Mouse (Mus musculus) heart, postnatal 36 days (tissue): Measurements from ENCODE around the gene Nusap1. TPM values are rescaled to one million over a fixed set of nuclear protein-coding genes. Genes with fewer than 3 reads are reported as not detected.
"Not testable (repeated sequence)": the region's sequence is repeated elsewhere in the genome, so short reads cannot be mapped to it uniquely, and the experiment has no call there.

Experiments used
- DNase-seq, 2 experiments: peaks; one replicate each; pipeline ENCODE4 v3.0.0; 2021 to 2022
- intact Hi-C: fragments of 180-260 bp; cut with DNase I; formaldehyde crosslinking; loops from one replicate; pipeline ENCODE4 v1.15.1; 2025
- total RNA-seq, 2 experiments: library from RNA; stranded (reverse); gene quantifications; 2 replicates each; pipeline ENCODE4 v1.2.3; 2021

Gene Nusap1
- total RNA-seq, result 1 to 10 TPM; 1.7 TPM

DNA sequence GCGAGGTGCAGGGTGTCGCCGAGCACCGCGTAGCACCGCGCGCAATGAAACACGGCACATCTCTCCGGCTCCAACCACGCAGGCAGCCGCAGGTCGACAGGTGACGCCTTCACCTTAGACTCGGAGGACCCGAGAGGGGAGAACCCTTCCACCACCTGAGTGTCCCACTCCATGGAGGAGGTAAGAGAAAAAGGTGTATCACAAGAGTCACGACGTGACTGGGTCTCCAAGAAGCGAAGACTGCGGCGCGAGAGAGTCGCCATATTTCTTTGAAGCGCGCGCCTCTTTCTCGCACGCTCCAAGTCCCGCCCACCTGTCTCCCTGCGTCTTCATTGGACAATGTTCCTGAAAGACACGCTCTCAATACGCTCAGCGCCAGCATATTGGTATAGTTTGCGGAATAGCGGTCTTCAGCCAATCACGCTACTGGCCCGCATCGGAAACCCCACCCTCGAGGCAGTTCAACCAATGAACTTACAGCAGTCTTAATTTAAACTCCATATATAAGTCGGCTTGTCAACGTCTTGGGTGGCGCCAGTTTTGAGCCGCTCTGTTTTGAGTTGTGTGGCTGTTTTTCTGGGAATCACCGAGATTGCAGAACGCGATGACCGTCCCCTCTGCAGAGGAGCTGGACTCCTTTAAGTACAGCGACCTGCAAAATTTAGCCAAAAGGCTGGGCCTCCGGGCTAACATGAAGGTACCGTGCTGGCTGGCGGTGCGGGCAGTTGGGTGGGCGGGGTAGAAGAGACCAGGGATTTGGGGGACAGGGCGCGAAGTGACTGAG, at the start of gene Nusap1, which contains the start of gene Oip5:
TSS of gene Nusap1 (plus strand) at position 100 of the 784 bp plus-strand sequence.
TSS of gene Oip5 (minus strand) at position 271 of the 784 bp plus-strand sequence.
- intact Hi-C loops, result no loop called here
- DNase-seq, result peak; percentile 87 to 90

DNA sequence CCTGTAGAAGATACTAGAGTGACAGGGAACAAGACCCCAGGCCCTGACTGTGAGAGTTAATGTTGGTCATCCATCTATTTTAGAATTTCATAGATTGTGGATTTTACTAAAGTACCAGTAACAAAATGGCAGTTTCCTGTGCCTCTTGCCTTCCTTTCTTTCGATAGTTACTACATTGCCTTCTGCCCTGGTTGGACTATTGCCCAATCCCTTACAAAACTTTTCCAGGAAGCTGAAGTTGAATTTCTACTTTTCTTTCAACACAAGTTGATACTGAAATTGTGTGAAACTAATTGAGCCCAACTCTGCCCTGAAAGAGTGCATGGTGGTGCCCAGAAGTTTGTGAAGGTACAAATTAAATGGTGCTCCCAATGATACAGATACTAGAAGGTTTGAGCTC, 45.6 kb upstream of the Nusap1 start:
- no peak for DNase-seq
- intact Hi-C loops, result no loop called here

DNA sequence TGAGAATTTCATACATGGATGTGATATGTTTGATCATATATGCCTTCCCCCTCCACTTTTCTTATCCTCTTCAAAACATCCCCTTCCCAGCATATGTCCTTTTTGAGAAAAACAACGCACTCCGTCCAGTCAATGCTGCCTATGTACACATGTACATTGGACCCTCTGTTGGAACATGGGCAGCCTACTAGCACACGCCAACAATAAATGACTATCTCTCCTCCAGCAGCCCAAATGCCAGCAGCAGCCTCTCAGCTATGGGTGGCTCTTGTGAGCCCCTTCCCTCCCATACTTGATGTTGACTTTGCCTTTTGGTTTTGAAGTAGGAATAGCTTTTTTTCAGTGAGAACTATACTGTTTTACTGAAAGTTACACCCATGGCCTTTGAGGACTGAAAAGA, 36.5 kb upstream of the Nusap1 start:
- intact Hi-C loops, result no loop called here
- no peak for DNase-seq

DNA sequence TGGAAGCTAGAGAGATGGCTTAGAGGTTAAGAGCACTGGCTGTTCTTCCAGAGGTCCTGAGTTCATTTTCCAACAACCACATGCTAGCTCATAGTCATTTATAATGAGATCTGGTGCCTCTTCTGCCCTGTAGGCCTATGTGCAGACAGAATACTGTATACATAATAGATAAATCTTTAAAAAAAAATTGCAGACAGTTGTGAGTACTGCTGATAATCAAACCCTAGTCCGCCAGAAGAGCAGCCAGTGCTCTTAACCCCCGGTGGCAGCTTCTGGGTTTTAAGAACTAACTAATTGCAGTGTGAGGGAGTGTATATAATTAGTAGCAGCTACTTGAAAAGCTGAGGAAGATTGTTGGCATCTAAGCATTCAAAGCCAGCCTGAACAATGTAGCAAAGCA, 34.7 kb upstream of the Nusap1 start:
- no peak for DNase-seq
- intact Hi-C loops, result no loop called here

DNA sequence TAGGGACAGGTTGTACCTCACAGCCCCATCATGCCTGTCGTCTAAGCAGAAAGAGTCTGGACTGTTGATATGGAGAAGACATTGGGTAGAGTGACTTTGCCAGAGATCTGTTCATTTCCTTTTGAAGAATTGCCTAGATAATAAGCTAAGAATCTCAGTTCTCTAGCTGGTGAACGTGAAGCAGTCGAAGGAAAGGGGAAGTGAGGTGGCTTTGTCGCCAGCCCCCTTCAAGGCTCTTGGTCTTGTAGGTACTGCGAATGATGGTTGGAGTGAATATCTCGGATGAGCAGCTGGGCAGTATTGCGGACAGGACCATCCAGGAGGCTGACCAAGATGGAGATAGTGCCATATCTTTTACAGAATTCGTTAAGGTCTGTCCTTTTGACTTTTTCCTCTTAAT, 33.8 kb upstream of the Nusap1 start:
- intact Hi-C loops, result no loop called here
- DNase-seq, result no peak

DNA sequence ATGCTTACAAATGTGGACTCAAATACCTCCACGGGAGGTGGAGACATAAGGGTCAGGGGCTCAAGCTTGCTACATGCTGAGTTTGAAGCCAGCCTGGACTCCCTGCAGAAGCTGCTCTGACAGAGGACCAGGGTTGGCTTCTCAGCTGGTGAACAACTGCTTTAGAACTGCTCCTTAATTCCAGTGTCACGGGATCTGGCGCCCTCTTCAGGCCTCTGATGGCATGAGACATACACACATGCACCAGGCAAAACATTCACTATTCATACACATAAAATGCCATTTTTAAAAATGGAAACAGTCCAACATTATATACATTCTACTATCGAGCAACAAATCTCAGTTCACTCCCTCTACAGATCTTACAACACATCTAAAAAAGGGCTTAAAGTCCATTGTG, 30.7 kb upstream of the Nusap1 start:
- peak; percentile 32 to 75 for DNase-seq
- intact Hi-C loops, result loop anchor here (1.0 kb wide), 1 partner anchor 45 kb away; no protein-coding TSS in a partner anchor

DNA sequence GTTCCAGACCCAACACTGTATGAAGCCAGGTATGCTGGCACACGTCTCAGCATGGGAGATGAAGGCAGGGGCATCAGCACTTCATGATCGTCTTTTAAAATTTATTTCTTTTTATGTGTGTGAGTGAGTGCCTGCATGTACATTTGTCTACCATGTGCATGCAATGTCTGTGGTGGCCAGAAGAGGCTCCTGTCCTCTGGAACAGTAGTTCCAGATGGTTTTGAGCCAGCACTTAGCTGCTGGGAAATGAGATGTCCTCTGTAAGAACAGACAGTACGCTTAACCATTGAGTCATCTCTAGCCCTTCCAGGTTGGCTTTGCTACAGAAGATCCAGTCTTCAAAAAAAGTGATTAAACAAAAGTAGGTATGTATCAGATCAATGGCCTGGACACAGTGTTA, 26.9 kb upstream of the Nusap1 start:
- DNase-seq, result no peak
- intact Hi-C loops, result loop anchor here (2.0 to 5.0 kb wide), 2 partner anchors 42 to 114 kb away; partner anchors contain the start of gene Ino80

DNA sequence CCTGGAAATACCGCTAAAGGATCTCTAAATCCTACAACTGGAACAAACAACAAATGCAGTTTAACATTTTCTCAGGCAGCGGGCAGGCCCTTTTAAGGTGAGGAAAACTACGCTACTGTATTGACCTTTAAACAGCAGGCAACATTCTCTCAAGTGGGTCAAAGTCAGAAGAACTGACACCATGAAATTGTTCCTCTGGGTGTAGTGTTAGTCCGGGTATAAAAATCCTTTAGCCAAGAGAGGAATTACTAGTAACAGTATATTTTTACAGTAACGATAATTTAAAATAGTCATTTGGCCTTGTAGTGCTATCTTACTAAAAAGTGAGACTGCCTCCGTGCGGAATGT, 24.4 kb upstream of the Nusap1 start:
- intact Hi-C loops, result loop anchor here (5.0 kb wide), 1 partner anchor 116 kb away; the partner anchor contains the start of gene Ino80
- DNase-seq, result no peak

DNA sequence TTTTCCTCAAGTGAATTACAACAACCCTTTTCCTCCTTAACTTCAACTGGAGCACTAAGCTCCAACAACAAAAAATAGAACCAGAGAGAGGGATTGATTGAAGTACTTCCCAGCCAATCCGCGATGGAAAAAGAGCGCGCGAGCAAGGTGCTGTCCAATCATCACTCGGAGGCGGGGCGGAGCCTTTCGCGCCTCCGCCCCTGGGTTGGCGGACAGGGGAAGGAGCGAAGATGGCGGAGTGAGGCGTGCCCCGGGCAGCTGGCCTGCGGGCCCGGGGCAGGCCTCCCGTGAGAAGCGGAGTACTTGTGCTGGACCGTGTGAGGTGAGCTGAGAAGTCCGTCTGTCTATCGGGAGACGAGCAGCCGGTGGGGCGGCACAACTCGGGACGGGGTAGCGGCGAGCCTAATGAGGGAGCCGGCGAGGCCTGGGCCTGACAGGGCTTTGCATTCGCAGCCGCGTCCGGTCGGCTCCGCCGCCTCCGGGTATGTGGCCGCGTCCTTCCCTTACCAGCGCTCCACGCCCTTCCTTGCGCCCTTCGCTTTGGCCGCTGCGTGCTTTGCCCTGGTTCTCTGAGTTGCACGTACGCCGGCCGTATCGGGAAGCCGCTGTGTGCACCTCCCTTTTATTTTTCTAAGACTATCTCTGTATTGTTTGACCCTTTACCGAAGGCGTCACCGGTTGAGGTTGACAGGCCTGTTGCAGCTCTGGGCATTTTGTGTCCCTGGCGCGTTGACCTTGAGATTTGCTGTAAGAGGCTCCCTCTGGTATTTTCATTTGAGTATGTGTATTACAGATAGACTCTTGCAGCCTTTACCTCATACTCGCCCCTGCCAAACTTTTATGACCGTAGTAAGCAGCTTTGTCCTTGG, 23.8 kb upstream of the Nusap1 start:
- peak; percentile 95 to 96 for DNase-seq
- intact Hi-C loops, result loop anchor here (5.0 kb wide), 1 partner anchor 117 kb away; the partner anchor contains the start of gene Ino80

DNA sequence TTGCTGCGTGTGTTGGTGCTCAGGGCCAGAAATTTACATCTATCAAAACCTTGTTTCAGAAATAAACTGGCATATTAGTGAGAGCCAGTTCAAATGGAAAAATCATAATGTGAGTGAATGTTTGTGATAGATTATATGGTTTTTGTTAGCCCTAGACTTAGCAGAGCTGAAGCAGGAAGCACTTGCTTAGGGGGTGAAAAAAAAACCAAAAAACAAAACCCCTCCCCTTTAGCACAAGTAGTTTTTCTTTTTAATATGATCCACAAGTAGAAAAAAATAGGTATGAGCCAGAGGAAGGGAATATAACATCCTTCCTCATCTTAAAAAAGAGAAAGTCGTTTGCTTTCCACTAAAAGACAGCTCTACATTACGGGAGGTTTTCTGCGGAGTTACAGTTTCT, 22.8 kb upstream of the Nusap1 start:
- intact Hi-C loops, result no loop called here
- DNase-seq, result no peak

DNA sequence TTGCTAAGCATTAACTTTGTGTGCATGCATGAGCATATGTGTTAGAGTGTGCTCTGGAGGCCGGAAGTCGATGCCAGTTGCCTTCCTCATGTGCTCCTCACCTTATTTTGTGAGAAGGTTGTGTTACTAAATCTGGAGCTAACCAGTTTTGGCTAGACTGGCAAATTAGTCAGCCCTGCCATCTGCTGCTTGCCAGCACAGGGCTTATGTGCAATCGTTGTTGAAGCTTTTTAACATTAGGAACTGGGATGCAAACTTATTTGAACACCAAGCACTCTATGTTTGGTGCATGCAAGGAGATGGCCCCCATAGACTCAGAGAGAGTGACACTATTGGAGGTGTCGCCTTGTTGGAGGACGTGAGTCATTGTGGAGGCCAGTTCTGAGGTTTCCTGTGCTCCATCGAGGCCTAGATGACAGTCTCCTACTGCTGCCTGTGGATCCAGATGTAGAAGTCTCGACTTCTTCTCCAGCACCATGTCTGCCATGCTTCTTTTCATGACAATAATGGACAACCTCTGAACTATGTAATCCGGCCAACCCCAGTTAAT, 21.2 kb upstream of the Nusap1 start:
- intact Hi-C loops, result no loop called here
- no peak for DNase-seq

DNA sequence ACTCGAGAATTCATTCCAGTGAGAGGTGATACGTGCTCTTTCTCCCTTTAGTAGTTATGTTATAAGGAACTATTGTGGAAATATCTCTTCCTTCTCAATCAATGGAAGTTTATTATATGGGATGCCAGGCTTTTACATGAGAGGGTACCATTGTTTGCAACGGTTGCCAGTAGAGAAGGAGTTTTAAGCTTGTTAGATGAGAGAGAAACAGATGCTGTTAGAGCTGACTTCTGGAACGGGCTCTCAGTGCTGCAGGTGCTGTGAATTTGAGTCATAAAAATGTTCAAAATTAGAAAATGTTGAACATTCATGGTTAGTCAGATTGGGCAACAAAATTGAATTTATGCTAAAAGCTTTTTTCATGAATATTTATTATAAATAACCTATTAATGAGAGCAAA, 17.1 kb upstream of the Nusap1 start:
- intact Hi-C loops, result no loop called here
- DNase-seq, result no peak

DNA sequence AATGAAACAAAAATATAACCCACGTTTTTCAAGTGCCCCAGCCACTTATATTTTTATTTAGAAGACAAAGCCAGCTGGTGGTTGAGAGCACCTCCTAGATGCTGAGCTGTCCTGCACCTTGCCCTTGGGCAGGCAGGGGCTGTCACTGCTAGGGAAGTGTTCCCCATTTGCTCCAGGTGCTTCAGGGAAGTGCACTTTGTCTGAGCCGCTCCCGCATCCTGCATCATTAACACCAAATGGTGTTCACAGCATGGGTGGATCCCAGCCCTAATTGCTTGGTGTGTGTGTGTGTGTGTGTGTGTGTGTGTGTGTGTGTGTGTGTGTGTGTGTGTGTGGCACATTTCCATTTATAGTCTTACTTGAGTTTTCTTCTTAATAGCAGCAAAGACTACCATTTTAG, 16.5 kb upstream of the Nusap1 start:
- intact Hi-C loops, DNase-seq: not testable (repeated sequence)

DNA sequence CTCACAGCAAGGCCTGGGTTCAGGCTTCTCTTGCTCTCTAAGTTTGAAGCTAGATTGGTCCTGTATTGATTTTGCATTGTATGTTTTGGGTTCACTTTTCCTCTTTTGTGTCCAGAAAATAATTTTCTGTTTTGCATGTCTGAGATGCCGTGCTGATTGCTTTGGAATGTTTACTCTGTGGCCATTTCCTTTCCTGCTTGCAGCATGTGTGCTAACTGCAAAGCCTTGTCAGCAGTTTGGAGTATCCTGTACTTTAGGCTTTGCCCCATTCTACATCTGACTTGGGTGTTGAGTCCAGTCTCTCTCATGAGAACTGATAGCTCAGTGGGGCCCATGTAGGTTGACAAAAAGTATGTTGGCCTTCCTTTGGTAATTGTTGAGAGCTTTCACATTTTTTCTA, 15.6 kb upstream of the Nusap1 start:
- intact Hi-C loops, result no loop called here
- DNase-seq, result no peak

DNA sequence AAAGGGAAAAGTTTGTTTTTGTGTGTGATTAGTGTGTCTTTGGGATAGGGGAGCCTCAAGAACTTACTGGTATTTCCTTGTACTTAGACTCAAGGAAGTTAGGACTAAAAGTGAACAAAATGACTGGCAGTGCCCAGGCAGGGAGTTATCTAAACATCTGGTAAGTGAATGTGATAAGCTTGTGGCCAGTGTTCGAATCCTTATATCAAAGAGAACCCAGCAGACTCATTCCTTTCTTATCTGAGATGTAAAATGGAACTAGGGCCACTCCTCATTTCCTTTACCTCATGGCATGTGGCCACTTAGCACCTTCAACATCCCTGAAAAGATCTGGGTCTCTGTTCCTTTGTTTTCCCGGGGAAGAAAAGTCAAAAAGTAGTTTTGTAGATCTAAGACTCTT, 14.2 kb upstream of the Nusap1 start:
- no peak for DNase-seq
- intact Hi-C loops, result no loop called here

DNA sequence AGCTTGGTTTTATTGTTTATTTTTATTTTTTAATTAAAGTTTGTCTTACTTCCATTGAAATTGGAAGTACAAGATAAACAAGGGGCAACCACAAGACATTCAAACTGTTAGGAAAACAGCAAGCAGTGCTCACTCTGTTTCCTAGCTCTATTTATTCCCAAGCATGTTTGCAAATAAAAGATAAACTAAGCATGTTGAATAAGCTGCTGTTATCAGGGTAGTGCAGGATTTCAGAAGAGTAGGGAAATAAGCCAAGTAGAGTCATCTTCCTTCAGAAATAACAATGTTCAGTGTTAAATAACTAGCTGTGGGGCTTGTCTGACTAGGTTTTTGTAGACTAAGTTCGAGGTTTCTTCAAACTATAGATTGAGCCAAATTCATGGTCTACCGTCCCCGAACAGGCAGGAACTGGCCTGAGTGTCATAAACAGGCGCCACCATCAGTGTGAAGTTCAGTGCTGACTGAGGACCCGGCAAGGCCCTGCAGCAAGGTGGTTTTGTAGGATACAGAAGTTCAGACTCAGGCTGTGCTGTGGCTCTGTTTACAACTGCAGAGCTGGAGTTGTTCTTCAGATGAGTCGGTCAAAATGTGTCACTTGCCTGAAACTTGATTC, 12.6 kb upstream of the Nusap1 start:
- intact Hi-C loops, result no loop called here
- no peak for DNase-seq

DNA sequence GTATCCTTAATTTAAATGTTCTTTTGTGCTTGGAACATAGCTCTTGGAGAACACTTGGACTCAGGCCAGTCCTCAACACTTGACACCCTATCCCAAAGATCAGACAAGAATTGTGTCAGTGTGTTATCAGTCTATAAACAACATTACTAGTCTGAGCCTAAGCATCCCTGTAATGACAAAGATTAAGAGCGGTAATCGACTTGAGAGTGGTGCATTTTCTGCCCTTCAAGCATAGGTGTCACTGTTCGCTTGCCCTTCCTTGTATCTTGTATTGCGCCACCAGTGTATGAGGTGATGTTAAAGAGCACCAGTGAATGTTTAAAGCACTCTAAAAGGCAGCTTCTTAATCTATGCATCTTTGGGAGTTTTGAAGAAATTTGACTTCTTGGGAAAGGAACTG, 11.1 kb upstream of the Nusap1 start:
- intact Hi-C loops, result no loop called here

DNA sequence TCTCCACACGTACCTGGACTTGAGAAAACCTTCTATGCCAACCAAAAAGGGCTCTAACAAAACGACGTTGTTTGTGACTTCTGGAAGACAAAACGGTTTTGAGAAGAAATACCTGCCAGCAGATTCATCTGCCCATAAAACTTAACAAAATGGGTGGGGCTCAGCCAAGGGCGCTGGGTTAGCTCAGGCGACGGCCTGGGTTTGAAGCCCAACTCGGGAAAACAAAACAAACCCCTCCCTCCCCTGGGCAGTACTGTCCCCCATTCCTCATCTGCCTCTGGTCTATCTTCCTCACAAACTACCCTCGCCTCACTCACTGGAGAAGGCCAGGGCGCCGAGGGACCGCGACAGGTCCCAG, 278 bp upstream of the Nusap1 start:
- intact Hi-C loops, result no loop called here
- DNase-seq, result no peak

More for the DNA sequence above, 11.1 kb upstream of the Nusap1 start:
- DNase-seq, result no peak

DNA sequence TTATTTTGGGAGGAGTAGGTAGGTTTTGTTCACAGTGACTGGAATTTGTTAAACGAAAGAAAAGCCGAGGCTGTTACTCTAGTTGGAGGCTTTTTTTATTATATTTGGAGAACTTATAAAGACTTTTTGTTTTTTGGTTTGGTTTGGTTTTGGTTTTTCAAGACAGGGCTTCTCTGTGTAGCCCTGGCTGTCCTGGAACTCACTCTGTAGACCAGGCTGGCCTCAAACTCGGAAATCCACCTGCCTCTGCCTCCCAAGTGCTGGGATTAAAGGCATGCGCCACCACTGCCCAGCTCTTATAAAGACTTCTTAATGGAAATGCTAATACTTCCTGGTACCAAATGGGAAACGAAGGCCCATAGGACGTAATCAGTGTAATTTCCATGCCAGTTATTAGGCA, 904 bp downstream of the Nusap1 start:
- intact Hi-C loops, DNase-seq: not testable (repeated sequence)

DNA sequence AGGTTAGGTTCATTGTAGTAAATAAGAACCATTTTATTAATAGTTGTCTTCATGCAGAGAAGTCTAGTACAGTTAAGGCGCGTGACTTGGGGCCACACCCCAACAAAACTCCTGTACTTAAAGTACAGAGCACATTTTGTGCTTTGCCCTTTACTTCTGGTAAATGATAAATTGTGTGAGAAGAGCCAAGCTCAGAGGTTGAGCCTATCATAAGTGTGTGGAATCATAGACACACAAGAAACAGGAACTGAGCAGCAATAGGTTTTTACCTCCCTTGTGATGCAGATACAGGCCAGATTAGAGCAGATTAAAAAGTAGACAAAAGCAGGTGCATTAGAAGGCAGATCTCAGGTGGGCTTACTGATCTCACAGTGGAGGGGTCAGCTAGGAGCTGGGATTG, 3.2 kb downstream of the Nusap1 start:
- DNase-seq, result no peak
- intact Hi-C loops, result no loop called here

DNA sequence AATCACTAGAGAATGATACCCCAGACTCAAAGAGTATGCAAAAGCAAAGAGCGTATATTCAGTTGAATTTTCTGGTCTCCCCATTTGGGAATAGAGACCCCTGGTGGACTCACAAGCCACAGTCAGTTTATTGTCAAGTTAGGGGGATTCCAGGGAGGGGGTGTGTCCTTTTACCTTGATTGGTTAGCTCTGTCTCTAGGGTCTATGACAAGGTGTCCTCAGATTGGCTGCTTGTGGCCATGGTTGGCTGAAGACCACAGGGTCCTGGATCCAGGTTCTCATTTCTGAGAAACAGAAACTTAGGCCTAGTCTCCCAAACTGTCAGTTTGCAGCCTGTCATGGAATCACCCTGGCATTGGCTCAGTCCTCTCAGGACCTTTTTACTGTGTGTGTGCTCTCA, 18.7 kb downstream of the Nusap1 start:
- intact Hi-C loops, result no loop called here
- no peak for DNase-seq
